Mouse (Mus musculus): ENCODE data around the gene Deup1.

DNA sequence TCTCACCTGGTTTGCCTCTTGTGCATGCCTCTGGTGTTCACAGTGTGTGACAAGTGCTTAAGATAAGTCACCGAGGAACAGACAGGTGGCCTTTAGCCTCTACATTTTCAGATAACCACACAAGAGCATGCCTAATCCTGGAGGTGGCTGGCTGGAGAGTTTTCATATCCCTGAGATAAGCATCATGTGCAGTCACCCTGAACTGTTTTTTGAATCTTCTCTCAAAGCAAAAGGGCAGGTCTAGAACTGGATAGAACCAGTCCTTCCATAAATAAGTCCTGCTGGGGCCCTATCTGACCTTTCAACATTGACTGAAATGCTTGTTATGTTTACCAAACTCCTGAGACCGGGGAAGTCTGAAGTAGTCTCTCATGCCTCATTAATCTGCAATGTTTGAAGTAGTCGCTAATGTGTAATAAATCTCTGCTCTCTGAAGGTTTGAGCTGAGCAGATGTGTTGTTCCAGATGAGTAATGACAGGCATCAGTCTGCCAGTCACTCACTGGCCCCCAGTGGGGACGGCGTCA lies 42.3 kb upstream of the Deup1 start:
- TF ChIP-seq CTCF (IDR thresholded peaks at IDR 0.05; ENCODE audit: borderline replicate concordance, extremely low read depth, insufficient read depth, insufficient read length) = no peak
- TF ChIP-seq POLR2A (IDR thresholded peaks at IDR 0.05; ENCODE audit: borderline replicate concordance, extremely low read depth, insufficient read depth, insufficient read length, poor library complexity, severe bottlenecking) = no peak

Measured in brain, embryonic 14.5 days (tissue).